Mouse (Mus musculus): ENCODE data around the gene Nat8f1. TPM values are rescaled to one million over a fixed set of nuclear protein-coding genes. Genes with fewer than 3 reads are reported as not detected.
"Not testable (repeated sequence)": the region's sequence is repeated elsewhere in the genome, so short reads cannot be mapped to it uniquely, and the experiment has no call there.

Gene Nat8f1
- polyA plus RNA-seq, 1 experiment from 2014 or later = 19.0 TPM

- 70% methylated on average over 10 of the region's 10 CpGs for WGBS
- no peaks in the 10 kb centered on the region for H3K27me3 ChIP-seq (replicated peaks; ENCODE audit: control insufficient read depth, insufficient read depth, low read length)
- TF ChIP-seq CTCF (IDR thresholded peaks at IDR 0.05; ENCODE audit: low read depth) = no peak
These were observed 23.2 kb upstream of the Nat8f1 start for GRCm38 (mm10) chr6:85938701-85939100.

GRCm38 (mm10) chr6:85936508-85937465, 21.3 kb upstream of the Nat8f1 start:
- H3K9me3 ChIP-seq (ENCODE audit: control insufficient read depth); H3K27me3 ChIP-seq (replicated peaks; ENCODE audit: control insufficient read depth, insufficient read depth, low read length); H3K36me3 ChIP-seq (ENCODE audit: control insufficient read depth, insufficient read depth); H3K4me1 ChIP-seq (replicated peaks; ENCODE audit: control insufficient read depth, insufficient read depth, low read length): not testable (repeated sequence)
- under 1% methylated on average over 50 of the region's 50 CpGs for WGBS
- ATAC-seq = peak; percentile 92
- peak overlapping the region; percentile 43 for H3K4me3 ChIP-seq (ENCODE audit: low read depth, low read length)
- H3K4me2 ChIP-seq (replicated peaks; ENCODE audit: low read depth) = peak overlapping the region; percentile 69
- peak; percentile 86 for TF ChIP-seq CTCF (IDR thresholded peaks at IDR 0.05; ENCODE audit: low read depth)
- H3K27ac ChIP-seq (ENCODE audit: low read depth, low read length) = peak overlapping the region; percentile 64; the same call in 1 of the 2 replicates
- H3K9ac ChIP-seq (ENCODE audit: low read depth, low read length) = peak overlapping the region; percentile 34; the same call in 1 of the 2 replicates

More at GRCm38 (mm10) chr6:85938701-85939100, 23.2 kb upstream of the Nat8f1 start:
- ATAC-seq = no peak
- no peaks in the 10 kb centered on the region for H3K9me3 ChIP-seq (ENCODE audit: control insufficient read depth)
- H3K27ac ChIP-seq (ENCODE audit: low read depth, low read length) = no peak overlapping the region
- H3K36me3 ChIP-seq (ENCODE audit: control insufficient read depth, insufficient read depth) = peaks cover 11% of the 10 kb centered on the region
- H3K4me1 ChIP-seq (replicated peaks; ENCODE audit: control insufficient read depth, insufficient read depth, low read length) = 0 out of 2 replicates have a peak, but pooled peaks cover 8% of the 10 kb centered on the region
- H3K4me3 ChIP-seq (ENCODE audit: low read depth, low read length) = no peak overlapping the region
- no peak overlapping the region for H3K4me2 ChIP-seq (replicated peaks; ENCODE audit: low read depth)
- H3K9ac ChIP-seq (ENCODE audit: low read depth, low read length) = no peak overlapping the region

- Histone ChIP-seq H3K9me3 (ENCODE audit: control insufficient read depth) (no peaks in the 10 kb centered on the region), H3K4me2 (replicated peaks; ENCODE audit: low read depth) (no peak overlapping the region), H3K27me3 (replicated peaks; ENCODE audit: control insufficient read depth, insufficient read depth, low read length) (no peaks in the 10 kb centered on the region), H3K4me1 (replicated peaks; ENCODE audit: control insufficient read depth, insufficient read depth, low read length) (0 out of 2 replicates have a peak, but pooled peaks cover 8% of the 10 kb centered on the region), H3K9ac (ENCODE audit: low read depth, low read length) (no peak overlapping the region), H3K27ac (ENCODE audit: low read depth, low read length) (no peak overlapping the region; the same call in 1 of the 2 replicates), H3K4me3 (ENCODE audit: low read depth, low read length) (no peak overlapping the region), H3K36me3 (ENCODE audit: control insufficient read depth, insufficient read depth) (0 out of 2 replicates have a peak, but pooled peaks cover 3% of the 10 kb centered on the region)
- 69% methylated on average over 3 of the region's 3 CpGs for WGBS
- ATAC-seq = no peak
- TF ChIP-seq CTCF (IDR thresholded peaks at IDR 0.05; ENCODE audit: low read depth) = peak; percentile 44
These were observed 20.2 kb upstream of the Nat8f1 start for GRCm38 (mm10) chr6:85935646-85936045.

- Histone ChIP-seq H3K27me3 (replicated peaks; ENCODE audit: control insufficient read depth, insufficient read depth, low read length) (no peaks in the 10 kb centered on the region), H3K9me3 (ENCODE audit: control insufficient read depth) (no peaks in the 10 kb centered on the region), H3K9ac (ENCODE audit: low read depth, low read length) (no peak overlapping the region), H3K4me2 (replicated peaks; ENCODE audit: low read depth) (no peak overlapping the region), H3K4me3 (ENCODE audit: low read depth, low read length) (no peak overlapping the region), H3K4me1 (replicated peaks; ENCODE audit: control insufficient read depth, insufficient read depth, low read length) (0 out of 2 replicates have a peak, but pooled peaks cover 8% of the 10 kb centered on the region), H3K36me3 (ENCODE audit: control insufficient read depth, insufficient read depth) (peaks cover 18% of the 10 kb centered on the region; the same call in 1 of the 2 replicates), H3K27ac (ENCODE audit: low read depth, low read length) (no peak overlapping the region)
- 65% methylated on average over 8 of the region's 8 CpGs for WGBS
- TF ChIP-seq CTCF (IDR thresholded peaks at IDR 0.05; ENCODE audit: low read depth) = no peak
- no peak for ATAC-seq
These were observed 18.6 kb upstream of the Nat8f1 start for GRCm38 (mm10) chr6:85934047-85934446.

DNA sequence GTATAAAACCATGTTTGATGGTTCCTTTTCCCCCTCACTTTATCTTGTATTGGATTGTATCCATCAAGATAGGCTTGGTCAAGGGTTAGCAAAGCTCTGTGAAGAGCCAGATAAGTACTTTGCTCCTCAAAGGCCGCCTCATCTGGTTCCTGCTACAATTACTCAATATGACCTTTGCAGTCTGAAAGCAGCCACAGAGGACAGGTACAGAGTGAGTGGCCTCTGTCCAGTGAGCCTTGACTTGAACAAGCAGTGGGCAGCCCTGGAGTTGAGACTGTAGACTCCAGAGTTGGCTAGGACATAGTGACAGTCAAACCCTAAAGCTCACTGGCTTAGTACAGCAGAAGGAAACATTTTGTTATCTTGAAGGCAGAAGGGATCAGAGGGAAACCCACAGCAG, 13.8 kb upstream of the Nat8f1 start:
- peaks cover 56% of the 10 kb centered on the region for H3K36me3 ChIP-seq (ENCODE audit: control insufficient read depth, insufficient read depth)
- H3K27ac ChIP-seq (ENCODE audit: low read depth, low read length) = peak overlapping the region; percentile 74
- no peak overlapping the region for H3K9ac ChIP-seq (ENCODE audit: low read depth, low read length)
- no peaks in the 10 kb centered on the region for H3K9me3 ChIP-seq (ENCODE audit: control insufficient read depth)
- H3K4me1 ChIP-seq (replicated peaks; ENCODE audit: control insufficient read depth, insufficient read depth, low read length) = no peaks in the 10 kb centered on the region; the same call in 1 of the 2 replicates
- TF ChIP-seq CTCF (IDR thresholded peaks at IDR 0.05; ENCODE audit: low read depth) = no peak
- H3K4me2 ChIP-seq (replicated peaks; ENCODE audit: low read depth) = no peak overlapping the region
- H3K27me3 ChIP-seq (replicated peaks; ENCODE audit: control insufficient read depth, insufficient read depth, low read length) = no peaks in the 10 kb centered on the region
- no peak overlapping the region for H3K4me3 ChIP-seq (ENCODE audit: low read depth, low read length)
- 50% methylated on average over 1 of the region's 1 CpGs for WGBS
- peak; percentile 75 for ATAC-seq
